Mouse (Mus musculus) G1E (cell line): ENCODE measurements at regions not wholly inside any gene's neighbourhood (a gene's known extent, or its start where the extent isn't known, plus 50 kb on each side); places are given as distances from the start of the nearest gene placed in this dataset.

Experiments used
- CTCF ChIP-seq: IDR thresholded peaks from 2 replicates; pipeline ENCODE4 v1.5.1; 2012; ENCODE audit warnings: low read depth, low read length, inconsistent platforms, mixed read lengths
- GATA1 ChIP-seq: IDR thresholded peaks from 2 replicates; pipeline ENCODE4 v1.6.1; 2012; ENCODE audit warnings: borderline replicate concordance, low read length, inconsistent platforms, mixed read lengths
- GATA2 ChIP-seq: IDR thresholded peaks from 2 replicates; pipeline ENCODE4 v1.6.1; 2012; ENCODE audit warnings: low read depth, low read length, inconsistent platforms, borderline replicate concordance
- POLR2AphosphoS5 ChIP-seq: IDR thresholded peaks from 2 replicates; pipeline ENCODE4 v1.6.1; 2012; ENCODE audit warnings: low read depth, low read length, inconsistent platforms; ENCODE audit not compliant: insufficient replicate concordance
- TAL1 ChIP-seq: conservative IDR thresholded peaks from 2 replicates; pipeline ENCODE4 v1.6.1; 2012; ENCODE audit warnings: low read depth, low read length, inconsistent platforms, mixed read lengths

- TF ChIP-seq CTCF (no peak), GATA1 (no peak), GATA2 (no peak), POLR2AphosphoS5 (no peak), TAL1 (no peak)
These were observed 216.4 kb downstream of the Srbd1 start for GRCm38 (mm10) chr17:85928543-85928942.
